Mouse (Mus musculus) frontal cortex, postnatal 36 days (tissue): ENCODE measurements at regions not wholly inside any gene's neighbourhood (a gene's known extent, or its start where the extent isn't known, plus 50 kb on each side); places are given as distances from the start of the nearest gene placed in this dataset.

Experiments used
- DNase-seq, 2 experiments: peaks; one replicate each; pipeline ENCODE4 v3.0.0; 2022; ENCODE audit warnings: low spot score in 2 of 2

DNA sequence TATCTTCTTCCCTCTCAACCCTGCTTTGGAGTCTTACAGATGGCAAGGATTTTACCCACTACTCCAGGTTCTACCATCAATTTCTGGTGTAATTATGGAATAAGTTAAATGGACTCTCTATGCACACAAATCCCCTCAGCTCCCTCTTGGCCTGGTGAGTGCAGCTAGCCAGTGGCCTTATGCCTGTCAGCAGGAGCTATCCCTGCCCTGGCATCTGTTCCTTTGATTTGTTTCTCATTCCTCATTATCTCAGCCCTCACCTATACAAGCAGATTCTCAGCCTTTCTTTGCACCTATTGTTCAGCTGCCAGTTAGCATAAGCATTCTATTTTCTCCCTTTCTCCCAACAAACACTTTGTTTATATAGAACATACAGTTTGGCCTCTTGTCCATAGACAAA, 150.3 kb downstream of the Rnf152 start:
- no peak for DNase-seq

- DNase-seq = no peak
Observed at GRCm38 (mm10) chr1:105199305-105199704, 157.2 kb downstream of the Rnf152 start.

- no peak for DNase-seq
Observed at GRCm38 (mm10) chr1:105191126-105191525, 165.4 kb downstream of the Rnf152 start.

- DNase-seq = no peak
Observed at GRCm38 (mm10) chr1:105188920-105189266, 167.6 kb downstream of the Rnf152 start.

GRCm38 (mm10) chr1:105188210-105188919, 168.1 kb downstream of the Rnf152 start:
- DNase-seq = no peak

DNA sequence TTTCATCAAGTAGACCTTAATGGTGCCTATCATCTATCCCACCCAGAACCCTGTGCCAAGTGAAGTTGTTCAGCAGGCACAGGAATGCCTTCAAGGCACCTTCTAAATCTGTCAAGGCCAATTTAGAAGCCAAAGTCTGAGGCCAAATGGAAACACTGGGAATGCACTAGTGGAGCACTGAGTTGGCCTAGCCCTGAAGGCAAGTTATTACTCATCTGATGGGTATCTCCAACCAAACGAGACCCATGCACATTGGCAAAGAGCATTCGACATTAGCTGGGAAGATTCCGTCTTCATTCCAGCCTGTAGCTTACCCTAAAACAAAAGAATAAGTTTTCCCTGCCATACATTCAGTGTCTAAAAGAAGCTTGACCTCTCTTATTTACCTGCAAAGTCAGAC, 172.0 kb downstream of the Rnf152 start:
- no peak for DNase-seq

DNA sequence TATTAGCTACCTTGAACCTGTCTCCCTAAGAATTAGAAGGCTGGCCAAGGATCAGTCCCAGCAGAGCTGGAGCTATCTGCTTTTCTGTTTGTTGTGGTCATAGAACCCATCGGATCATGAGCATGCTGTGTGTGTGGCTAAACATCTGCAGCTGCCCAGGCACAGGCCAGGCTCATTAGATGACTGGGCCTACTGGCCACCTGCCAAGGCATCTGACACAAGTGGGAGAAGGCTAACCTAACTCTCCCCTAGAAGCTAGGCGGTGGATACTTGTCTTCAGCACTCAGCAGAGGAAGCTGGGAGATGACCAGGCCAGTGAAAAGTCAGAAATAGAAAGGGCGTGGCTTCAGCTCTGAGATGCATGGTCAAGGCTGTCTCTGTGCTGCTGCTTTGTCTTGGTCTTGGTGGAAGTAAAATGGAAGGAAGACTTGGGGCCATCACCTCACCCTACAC, 177.1 kb downstream of the Rnf152 start:
- no peak for DNase-seq

DNA sequence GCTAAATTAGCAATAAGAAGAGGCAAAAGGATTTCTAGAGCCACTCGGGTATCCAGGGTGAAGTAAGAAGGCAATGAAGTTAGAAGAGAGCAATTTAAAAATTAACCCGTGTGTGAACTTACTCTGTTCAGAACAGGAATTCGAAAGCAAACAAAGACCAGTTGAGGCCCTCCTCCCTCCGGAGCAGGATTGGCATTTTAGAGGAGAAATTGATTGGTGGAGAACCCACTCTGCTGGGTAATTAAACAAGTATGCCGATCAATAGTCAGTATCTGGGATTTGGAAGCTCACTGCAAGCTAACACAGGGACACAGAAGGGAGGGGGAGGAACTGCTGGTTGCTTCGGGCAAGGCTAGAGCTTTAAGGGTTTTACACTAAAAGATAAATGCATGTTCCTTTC, 177.7 kb downstream of the Rnf152 start:
- DNase-seq = no peak

GRCm38 (mm10) chr1:105177938-105178337, 178.6 kb downstream of the Rnf152 start:
- no peak for DNase-seq

GRCm38 (mm10) chr1:105177015-105177762, 179.3 kb downstream of the Rnf152 start:
- DNase-seq = no peak

- no peak for DNase-seq
Observed at GRCm38 (mm10) chr1:105170979-105171378, 185.5 kb downstream of the Rnf152 start.

DNA sequence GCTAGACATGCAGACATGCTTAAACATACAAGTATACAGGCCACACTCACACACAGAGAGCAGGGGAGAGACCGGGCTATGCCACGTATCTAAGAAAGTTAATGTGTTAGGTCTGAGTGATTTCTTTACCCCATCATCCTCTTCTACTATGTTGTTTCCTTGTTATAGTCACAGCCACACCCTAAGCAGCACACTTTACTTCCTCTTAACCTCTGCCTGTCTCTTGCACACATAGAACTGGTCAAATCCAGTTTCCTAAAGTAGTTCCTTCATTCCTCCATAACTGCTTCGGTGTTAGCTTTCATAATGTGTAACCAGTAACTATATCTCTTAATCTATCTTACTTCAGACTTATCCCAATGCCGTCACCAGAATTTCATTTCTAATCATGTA, 186.4 kb downstream of the Rnf152 start:
- no peak for DNase-seq

DNA sequence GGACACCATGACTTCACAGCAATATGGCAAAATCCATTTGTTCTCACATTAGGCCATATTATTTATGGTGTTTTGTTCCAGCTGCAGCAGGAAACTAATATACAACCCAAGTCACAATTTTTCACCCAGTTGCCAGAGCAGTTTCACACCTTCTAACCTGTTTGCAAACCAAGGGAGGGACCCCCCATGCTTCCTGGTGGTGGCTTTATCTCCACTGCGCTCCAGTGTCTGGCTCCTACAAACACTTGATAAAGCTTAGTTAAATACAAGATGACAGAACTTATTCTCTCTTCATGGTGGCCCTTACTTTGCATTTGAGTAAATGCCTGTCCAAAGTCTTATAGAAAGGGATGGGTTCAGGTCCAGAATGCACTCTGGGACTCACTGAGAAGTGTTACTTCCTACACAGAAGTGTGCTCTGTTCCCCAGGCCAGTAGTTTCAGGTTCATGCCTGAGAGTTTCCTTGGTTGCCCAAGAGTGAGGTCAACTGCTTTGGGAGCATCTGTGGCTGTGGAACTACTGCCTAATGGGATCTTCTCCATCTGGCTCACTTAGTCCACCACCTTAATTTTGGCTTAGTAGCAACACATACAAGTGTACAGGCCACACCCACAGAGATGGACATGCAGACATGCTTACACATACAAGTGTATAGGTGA, 186.9 kb downstream of the Rnf152 start:
- no peak for DNase-seq

- no peak for DNase-seq
Observed at GRCm38 (mm10) chr1:105168808-105169207, 187.7 kb downstream of the Rnf152 start.

DNA sequence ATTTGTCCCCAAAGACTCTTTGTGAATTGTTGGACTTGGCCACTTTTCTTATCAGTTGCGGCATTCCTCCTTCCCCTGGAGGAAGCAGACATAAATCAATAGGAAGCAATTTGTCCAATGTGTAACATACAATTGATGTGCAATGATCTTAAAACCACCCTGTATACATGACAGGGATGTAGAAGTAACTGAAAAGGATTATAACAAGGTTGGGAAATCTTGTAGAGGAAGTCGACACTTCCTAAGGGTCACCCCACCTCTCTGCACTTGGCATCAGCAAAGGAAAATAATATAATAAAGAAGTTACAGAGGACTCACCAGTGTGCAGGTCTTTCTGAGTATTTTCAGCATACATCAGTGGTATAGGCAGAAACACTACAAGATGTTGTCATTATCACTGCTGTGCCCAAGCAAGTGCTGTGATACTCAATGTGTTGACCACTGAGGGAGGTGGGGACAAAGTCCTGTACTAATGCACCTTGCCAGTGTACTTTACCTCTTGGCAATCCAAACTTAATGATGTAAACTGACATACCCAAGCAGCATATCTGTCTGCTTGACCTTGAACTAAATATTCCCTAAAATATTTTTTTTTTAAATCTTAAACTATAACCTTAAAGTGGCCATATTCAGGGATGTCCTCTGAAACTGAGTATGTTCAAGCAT, 198.9 kb downstream of the Rnf152 start:
- DNase-seq = no peak

DNA sequence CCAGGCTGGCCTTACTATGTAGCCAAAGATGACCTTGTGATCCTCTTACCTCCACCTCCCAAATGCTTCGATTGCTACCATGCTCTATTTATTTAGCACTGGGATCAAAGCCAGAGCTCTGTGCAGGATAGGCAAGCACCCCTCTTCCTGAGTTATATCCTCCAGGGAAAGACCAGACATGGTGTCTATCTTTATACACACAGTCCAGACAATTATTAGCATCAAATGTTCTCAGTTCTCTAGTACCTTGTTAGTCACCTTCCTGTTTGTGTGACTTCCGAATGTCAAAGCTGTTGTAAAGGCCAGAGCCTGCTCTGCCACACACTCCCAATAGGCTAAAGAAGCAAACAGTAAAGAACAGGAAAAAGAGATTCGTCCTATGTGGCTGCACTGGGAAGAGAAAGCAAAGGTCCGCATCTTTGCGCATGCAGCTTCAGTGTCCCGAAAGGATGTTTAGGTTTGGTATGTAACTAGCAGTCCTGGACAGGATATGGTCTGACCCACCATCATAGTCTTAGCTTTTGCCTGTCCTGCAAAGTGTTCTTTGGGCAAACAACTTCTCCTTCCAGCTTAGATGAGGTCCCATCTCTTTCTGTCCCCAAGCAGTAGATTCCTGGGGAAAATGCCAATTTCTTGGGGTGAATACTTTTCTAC, 204.2 kb downstream of the Rnf152 start:
- DNase-seq = no peak

DNA sequence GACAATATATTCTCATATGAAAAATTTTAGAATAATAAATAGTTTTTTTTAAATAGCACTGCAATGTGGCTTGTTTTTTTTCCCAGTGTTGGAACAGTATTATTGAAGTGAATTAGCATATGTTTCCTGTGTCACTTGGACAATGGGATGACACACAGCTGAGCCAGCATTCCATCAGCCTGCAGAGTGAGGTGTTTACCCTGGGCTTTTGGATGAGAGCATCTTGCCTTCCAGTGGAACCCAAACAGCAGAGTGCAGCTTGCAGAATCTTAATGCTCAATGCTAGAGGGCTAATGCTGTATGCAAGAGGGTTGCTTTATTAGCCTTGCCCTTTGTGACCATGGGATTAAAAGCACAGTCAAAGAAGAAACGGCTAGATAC, 205.1 kb downstream of the Rnf152 start:
- no peak for DNase-seq

DNA sequence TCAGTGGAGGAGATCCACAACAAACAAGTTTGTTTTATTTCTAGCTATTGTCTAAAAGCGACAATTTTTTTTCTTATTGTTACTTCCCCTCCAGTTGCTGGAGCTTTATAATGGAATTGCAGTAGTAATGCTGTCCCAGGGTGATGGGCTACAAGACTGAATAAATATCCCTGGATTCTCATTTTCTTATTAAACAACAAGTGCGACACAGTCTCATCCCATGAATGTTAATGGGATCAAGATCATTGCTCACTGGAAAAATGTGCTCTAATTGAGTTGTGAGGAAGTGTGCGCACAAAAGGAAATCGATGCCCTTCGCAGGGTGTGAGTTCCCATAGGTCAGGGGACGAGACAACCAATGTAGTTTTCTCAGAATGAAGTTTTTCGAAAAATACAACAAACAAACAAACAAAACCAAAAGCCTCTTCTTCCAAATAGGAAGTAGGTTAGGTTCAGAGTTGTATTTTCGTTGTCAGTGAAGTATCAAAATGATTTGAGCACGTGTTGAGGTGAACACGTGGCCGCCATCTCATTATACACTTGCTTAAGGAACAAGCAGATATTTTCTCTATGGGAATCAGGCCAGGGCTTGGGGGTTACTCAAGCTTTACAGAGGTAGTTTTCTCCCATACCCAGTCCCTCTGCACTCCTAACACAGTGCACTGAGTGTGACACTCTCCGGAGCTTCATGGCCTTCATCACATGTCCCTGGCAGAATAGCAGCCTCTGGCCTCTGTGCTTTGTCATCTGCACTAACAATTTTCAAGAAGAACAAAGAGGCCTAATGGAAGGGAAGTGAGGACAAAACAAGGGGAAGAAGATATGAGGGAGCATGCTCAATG, 205.7 kb downstream of the Rnf152 start:
- DNase-seq = no peak

- no peak for DNase-seq
Observed at GRCm38 (mm10) chr1:105148792-105149191, 207.7 kb downstream of the Rnf152 start.

DNA sequence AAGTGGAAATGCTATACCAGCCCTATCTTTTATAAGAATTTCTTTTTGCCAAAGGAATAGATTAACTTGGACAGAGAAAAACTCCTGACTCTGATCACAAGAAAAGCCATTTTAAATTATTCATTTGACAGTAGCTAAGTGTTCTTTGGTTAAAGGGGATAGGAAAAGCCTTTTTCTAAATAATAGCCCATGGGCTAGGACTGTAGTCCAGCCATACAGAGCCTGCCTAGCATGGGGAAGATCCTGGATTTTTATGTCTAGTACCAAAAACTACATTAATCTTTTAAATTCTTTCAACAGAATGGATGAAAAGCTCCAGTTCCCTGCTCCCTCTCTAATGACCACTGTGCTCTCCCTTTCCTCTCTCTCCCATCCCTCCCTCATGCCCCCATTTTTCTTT, 208.5 kb downstream of the Rnf152 start:
- no peak for DNase-seq

GRCm38 (mm10) chr1:105123936-105124335, 232.6 kb downstream of the Rnf152 start:
- no peak for DNase-seq
